Mouse (Mus musculus) C2C12 (cell line): Measurements from ENCODE around the gene Syn3.

Experiments used
- CEBPB ChIP-seq: IDR thresholded peaks from one replicate; pipeline ENCODE4 v1.6.1; 2011; ENCODE audit warnings: low read depth, mild to moderate bottlenecking, control low read depth, moderate library complexity
- CTCF ChIP-seq: IDR thresholded peaks from one replicate; pipeline ENCODE4 v1.5.1; 2011; ENCODE audit not compliant: control insufficient read depth, insufficient read depth, insufficient read length
- MAX ChIP-seq: IDR thresholded peaks from one replicate; pipeline ENCODE4 v1.6.1; 2011; ENCODE audit warnings: mild to moderate bottlenecking, control low read depth

- no peak for TF ChIP-seq CTCF
- no peak for TF ChIP-seq MAX
- TF ChIP-seq CEBPB: no peak
Measured at GRCm38 (mm10) chr10:86063018-86063384, 435.7 kb downstream of the Syn3 start.
